Mouse (Mus musculus): ENCODE measurements around the gene Dus1l.
"Not testable (repeated sequence)": the region's sequence is repeated elsewhere in the genome, so short reads cannot be mapped to it uniquely, and the experiment has no call there.

Gene Dus1l

GRCm38 (mm10) chr11:120819556-120819955 is 23.4 kb upstream of the Dus1l start:
- no peak for DNase-seq (ENCODE audit: low spot score)

GRCm38 (mm10) chr11:120818251-120818650 is 22.0 kb upstream of the Dus1l start:
- no peak for DNase-seq (ENCODE audit: low spot score)

DNA sequence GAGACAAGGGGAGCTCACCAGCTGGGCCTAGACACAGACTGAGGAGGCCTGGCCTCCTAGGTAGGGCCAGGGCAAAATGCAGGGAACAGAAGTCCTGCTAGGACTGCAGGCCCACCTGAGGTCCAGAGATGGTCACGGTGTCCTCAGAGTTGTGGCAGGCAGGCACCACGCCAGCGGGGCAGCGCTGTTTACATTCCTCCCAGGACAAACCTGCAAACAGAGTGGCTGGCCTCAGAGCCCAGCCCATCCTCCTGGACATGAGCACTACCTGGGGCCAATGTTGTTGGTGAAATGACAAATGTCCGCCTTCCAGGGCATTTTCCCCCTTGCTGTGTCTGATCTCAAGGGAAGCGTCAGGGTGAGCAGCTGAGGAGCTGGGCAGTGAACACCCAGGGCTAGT is 21.2 kb upstream of the Dus1l start:
- no peak for DNase-seq (ENCODE audit: low spot score)

DNA sequence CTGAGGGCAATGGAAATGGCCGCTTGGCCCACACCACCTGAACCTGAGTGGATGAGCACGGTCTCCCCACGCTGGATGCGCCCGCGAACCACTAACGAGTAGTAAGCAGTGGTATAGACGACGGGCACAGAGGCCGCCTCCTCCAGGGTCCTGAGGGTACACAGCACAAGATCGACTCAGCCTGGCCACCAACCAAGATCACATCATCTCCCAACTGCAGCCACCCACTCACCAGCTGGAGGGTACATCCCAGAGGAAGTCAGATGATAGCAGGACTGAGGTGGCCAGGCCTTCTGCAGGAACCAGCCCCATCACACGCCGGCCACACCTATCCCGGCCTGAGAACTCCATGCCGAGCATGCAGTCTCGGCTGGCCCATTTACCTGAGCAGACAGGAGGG is 15.9 kb upstream of the Dus1l start:
- DNase-seq (ENCODE audit: low spot score): no peak

GRCm38 (mm10) chr11:120808010-120808409 is 11.8 kb upstream of the Dus1l start:
- DNase-seq (ENCODE audit: low spot score): no peak

DNA sequence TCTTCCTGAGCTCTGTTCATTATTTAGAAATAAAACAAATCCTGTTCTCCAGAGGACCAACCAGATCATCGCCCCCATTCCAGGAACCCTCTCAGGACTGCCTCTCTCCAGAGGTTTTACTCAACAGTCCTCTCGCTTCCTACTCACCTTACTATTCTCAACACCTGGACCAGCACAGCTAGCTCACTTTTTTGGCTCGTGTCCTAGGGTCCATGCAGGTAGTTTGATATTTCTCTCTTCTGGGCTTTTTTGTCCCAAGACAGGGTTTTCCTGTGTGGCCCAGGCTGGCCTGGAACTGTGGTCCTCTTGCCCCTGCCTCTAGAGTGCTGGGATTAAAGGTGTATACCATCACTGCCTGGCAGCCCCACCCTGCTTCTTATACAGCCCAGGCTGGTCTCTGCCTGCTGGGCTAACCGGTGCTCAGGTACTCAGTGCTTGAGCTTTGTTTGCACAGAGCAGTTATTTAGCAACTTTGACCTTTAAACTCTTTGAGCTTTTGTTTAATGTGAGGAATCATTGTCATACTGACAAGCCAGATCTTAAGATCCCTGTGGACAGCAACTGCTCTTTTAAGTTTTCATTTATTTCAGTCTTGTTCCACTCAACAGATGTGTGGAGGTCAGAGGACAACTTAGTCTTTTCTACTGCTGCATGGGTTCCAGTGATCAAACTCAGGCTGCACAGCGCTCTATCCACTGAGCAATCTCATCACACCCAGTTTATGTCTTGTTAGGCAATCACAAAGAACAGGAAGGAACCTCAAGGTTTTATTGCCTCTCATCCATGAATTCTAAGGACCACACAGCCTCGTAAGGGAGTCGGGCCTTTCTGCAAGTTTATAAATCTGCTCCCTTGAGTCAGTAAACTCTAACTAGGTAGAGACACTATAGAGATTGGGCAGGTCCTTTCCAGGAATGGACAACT is 9.4 kb upstream of the Dus1l start:
- DNase-seq (ENCODE audit: low spot score): no peak

- DNase-seq (ENCODE audit: low spot score): no peak
Measured at GRCm38 (mm10) chr11:120804769-120805168, 8.6 kb upstream of the Dus1l start.

DNA sequence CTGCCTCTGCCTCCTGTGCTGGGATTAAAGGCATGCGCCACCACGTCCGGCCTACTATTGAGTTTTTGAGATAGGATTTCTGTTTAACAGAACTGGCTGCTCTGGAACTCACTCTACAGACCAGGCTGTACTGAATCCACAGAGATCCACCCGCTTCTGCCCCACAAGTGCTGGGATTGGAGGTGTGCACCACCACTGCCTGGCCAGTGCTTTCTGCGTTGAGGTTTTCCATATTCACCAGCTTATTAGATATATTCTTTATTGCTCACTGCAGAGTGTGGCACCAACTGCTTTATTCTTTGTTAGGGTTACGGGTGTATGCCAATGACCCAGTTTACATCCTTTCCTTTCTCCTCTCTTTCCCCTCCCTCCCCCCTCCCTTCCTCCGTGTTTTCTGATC is 8.1 kb upstream of the Dus1l start:
- DNase-seq (ENCODE audit: low spot score): no peak

GRCm38 (mm10) chr11:120800061-120800904 is 4.1 kb upstream of the Dus1l start:
- peak; percentile 87 for DNase-seq (ENCODE audit: low spot score)

GRCm38 (mm10) chr11:120799316-120799890 is 3.2 kb upstream of the Dus1l start:
- DNase-seq (ENCODE audit: low spot score): no peak

DNA sequence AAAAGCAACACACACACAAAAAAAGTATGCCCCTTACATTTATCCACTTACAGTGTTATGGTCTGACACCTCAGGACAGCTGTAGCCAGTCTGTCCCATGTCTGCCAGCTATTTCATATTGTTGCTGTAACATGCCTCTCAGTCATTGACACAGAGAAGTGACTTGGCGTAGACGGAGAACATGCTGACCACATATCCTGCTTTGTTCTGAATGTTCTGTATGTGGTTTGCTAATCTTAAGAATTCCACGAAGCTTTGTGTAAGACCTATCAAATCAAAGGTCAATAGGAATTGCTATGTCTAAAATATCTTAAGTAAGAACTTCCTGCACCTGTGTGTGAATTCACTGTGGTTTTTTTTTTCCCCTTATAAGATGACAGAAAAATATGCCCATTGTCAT is 2.0 kb upstream of the Dus1l start:
- no peak for DNase-seq (ENCODE audit: low spot score)

DNA sequence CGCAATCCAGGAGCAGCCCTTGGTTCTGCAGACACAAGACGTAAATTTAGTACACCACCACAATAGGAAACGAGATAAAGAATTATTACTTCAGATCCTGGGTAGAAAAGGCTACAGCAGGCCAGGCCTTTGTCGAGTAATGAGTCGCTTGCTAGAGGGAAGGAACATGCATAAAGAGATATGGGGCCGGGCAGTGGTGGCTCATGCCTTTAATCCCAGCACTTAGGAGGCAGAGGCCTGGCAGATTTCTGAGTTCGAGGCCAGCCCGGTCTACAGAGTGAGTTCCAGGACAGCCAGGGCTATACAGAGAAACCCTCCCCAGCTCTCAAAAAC is 377 bp upstream of the Dus1l start:
- DNase-seq (ENCODE audit: low spot score): no peak

GRCm38 (mm10) chr11:120792652-120793051 is 3.6 kb downstream of the Dus1l start:
- no peak for DNase-seq (ENCODE audit: low spot score)

DNA sequence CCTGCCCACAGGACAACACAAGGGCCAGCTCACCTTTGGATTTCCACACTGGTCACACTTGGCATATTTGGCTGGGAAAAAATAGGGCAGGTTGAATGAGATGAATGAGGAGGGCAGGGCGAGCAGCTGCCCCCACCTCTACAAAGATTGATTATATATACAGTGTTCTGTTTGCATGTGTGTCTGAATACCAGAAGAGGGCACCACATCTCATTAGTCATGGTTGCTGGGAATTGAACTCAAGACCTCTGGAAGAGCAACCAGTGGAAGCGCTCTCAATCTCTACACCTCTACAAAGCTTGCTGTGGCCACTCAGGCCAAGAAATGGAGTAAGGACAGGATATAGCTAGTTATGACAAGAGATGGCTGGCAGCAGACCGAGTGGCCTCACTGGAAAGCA is 6.4 kb downstream of the Dus1l start:
- no peak for DNase-seq (ENCODE audit: low spot score)

- no peak for DNase-seq (ENCODE audit: low spot score)
Measured at GRCm38 (mm10) chr11:120789355-120789754, 6.8 kb downstream of the Dus1l start.

GRCm38 (mm10) chr11:120788460-120788859 is 7.7 kb downstream of the Dus1l start:
- DNase-seq (ENCODE audit: low spot score): not testable (repeated sequence)

DNA sequence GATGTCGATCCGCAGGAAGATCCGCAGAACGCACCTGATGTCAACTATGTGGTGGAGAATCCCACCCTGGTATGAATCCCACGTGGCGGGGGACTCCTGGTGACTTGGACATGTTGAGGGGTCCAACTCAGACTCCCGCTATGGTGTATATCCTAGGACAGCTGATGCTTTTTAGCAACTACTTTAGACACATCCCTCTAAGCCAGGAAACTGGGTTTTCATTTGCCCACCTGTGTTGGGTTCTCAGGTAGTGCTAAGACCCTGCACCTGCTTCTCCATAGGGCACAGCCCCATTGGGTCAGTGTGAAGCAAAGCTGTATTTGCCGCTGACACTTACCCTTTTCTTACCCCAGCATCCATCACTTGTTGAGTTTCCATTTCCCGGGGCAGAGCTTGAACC is 11.1 kb downstream of the Dus1l start:
- DNase-seq (ENCODE audit: low spot score): no peak

GRCm38 (mm10) chr11:120784064-120784791 is 12.0 kb downstream of the Dus1l start, which contains the start of the genes Rfng and Gps1:
Rfng (minus strand) TSS chr11:120784207.
Gps1 (plus strand) TSS chr11:120784272.
- DNase-seq (ENCODE audit: low spot score): peak; percentile 79

GRCm38 (mm10) chr11:120783426-120784063 is 12.7 kb downstream of the Dus1l start:
- DNase-seq (ENCODE audit: low spot score): no peak

- not testable (repeated sequence) for DNase-seq (ENCODE audit: low spot score)
Measured at GRCm38 (mm10) chr11:120781361-120781760, 14.8 kb downstream of the Dus1l start.

GRCm38 (mm10) chr11:120779876-120780275 is 16.3 kb downstream of the Dus1l start:
- DNase-seq (ENCODE audit: low spot score): no peak
